Mouse (Mus musculus) C2C12 (cell line): ENCODE measurements at regions not wholly inside any gene's neighbourhood (a gene's known extent, or its start where the extent isn't known, plus 50 kb on each side); places are given as distances from the start of the nearest gene placed in this dataset.

ENCODE experiments used
- CEBPB ChIP-seq: IDR thresholded peaks from one replicate; pipeline ENCODE4 v1.6.1; 2011; ENCODE audit warnings: low read depth, mild to moderate bottlenecking, control low read depth, moderate library complexity
- CTCF ChIP-seq: IDR thresholded peaks from one replicate; pipeline ENCODE4 v1.5.1; 2011; ENCODE audit not compliant: control insufficient read depth, insufficient read depth, insufficient read length
- FOSL1 ChIP-seq: IDR thresholded peaks from one replicate; pipeline ENCODE4 v1.8.0; 2011; ENCODE audit warnings: mild to moderate bottlenecking, low read length; ENCODE audit not compliant: poor library complexity, insufficient read depth, severe bottlenecking
- MAX ChIP-seq: IDR thresholded peaks from one replicate; pipeline ENCODE4 v1.6.1; 2011; ENCODE audit warnings: mild to moderate bottlenecking, control low read depth
- MYOD1 ChIP-seq: IDR thresholded peaks from one replicate; pipeline ENCODE4 v1.6.1; 2011; ENCODE audit warnings: low read depth; ENCODE audit not compliant: control insufficient read depth, insufficient read length
- MYOG ChIP-seq: IDR thresholded peaks from one replicate; pipeline ENCODE4 v1.6.1; 2011; ENCODE audit not compliant: control insufficient read depth, insufficient read length; ENCODE audit errors: extremely low read depth
- USF1 ChIP-seq: IDR thresholded peaks from one replicate; pipeline ENCODE4 v1.6.1; 2011; ENCODE audit warnings: low read depth, mild to moderate bottlenecking, control low read depth, moderate library complexity

DNA sequence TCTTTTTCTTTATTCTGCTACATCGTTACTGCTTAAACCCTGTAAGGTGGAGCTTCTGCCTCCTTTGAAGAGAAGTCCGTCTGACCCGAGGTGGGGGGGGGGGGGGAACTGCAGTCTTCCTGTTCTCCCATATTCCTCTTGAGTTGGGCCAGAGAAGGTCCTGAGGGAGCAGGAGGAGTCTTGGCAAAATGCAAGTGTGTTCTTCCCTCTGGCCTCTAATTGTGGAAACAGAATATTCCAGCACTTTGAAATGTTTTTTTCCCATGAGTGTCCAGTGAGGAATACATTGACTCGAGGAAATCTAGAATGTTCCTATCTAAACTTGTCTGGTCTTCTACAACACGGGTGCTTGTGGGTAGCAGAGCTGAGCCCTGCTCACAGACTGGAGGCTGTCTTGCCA is 90.0 kb downstream of the Rpl14 start:
- TF ChIP-seq CTCF, result no peak
- TF ChIP-seq MYOD1, result no peak
- TF ChIP-seq MYOG, result no peak
- TF ChIP-seq MAX, result no peak
- no peak for TF ChIP-seq USF1
- TF ChIP-seq FOSL1, result no peak
- no peak for TF ChIP-seq CEBPB
